Mouse (Mus musculus): ENCODE measurements around the gene Prdm10. TPM values are rescaled to one million over a fixed set of nuclear protein-coding genes. Genes with fewer than 3 reads are reported as not detected.
A peak's percentile ranks its signal among the peaks of the same experiment; 100 is the strongest.

Prdm10 gene
- polyA plus RNA-seq (2015; fragmentation: Nextera tagmentation; extraction: Ambion mirVana) = 6.4 and 7.3 TPM in 2 replicates

GRCm38 (mm10) chr9:31280366-31281010 lies at the start of gene Prdm10:
TSS of gene Prdm10 (plus strand) at chr9:31280538.
- Histone ChIP-seq H3K27ac (replicated peaks) (peak within 1 kb of the TSS; percentile 100), H3K27me3 (replicated peaks) (no peaks in the 10 kb centered on the region), H3K4me3 (replicated peaks) (peak within 1 kb of the TSS; percentile 83), H3K9me3 (replicated peaks) (no peaks in the 10 kb centered on the region), H3K36me3 (no peaks in the 10 kb centered on the region), H3K4me1 (peaks cover 25% of the 10 kb centered on the region), H3K4me2 (peak within 1 kb of the TSS; percentile 79), H3K9ac (replicated peaks) (peak within 1 kb of the TSS; percentile 96)
- peak; percentile 95 for ATAC-seq (ENCODE audit: low FRiP score)
- 0% methylated on average over 35 of the region's 45 CpGs for WGBS

GRCm38 (mm10) chr9:31235030-31235429 lies 45.3 kb upstream of the Prdm10 start:
- Histone ChIP-seq H3K36me3 (no peaks in the 10 kb centered on the region), H3K4me1 (peaks cover 18% of the 10 kb centered on the region), H3K4me2 (no peak overlapping the region), H3K27ac (replicated peaks) (no peak overlapping the region), H3K9ac (replicated peaks) (no peak overlapping the region), H3K4me3 (replicated peaks) (no peak overlapping the region), H3K27me3 (replicated peaks) (no peaks in the 10 kb centered on the region), H3K9me3 (replicated peaks) (no peaks in the 10 kb centered on the region)
- no peak for ATAC-seq (ENCODE audit: low FRiP score)
- 59% methylated on average over 4 of the region's 4 CpGs for WGBS

GRCm38 (mm10) chr9:31235489-31235888 lies 44.8 kb upstream of the Prdm10 start:
- Histone ChIP-seq H3K9me3 (replicated peaks) (no peaks in the 10 kb centered on the region), H3K27ac (replicated peaks) (no peak overlapping the region), H3K4me3 (replicated peaks) (no peak overlapping the region), H3K4me2 (no peak overlapping the region), H3K4me1 (peaks cover 18% of the 10 kb centered on the region), H3K36me3 (no peaks in the 10 kb centered on the region), H3K9ac (replicated peaks) (no peak overlapping the region), H3K27me3 (replicated peaks) (no peaks in the 10 kb centered on the region)
- no peak for ATAC-seq (ENCODE audit: low FRiP score)
- WGBS = 85% methylated on average over 9 of the region's 9 CpGs

- WGBS = 65% methylated on average over 5 of the region's 5 CpGs
- no peak overlapping the region for H3K4me3 ChIP-seq (replicated peaks)
Measured at GRCm38 (mm10) chr9:31236079-31236478, 44.3 kb upstream of the Prdm10 start.

GRCm38 (mm10) chr9:31238526-31238925 lies 41.8 kb upstream of the Prdm10 start:
- H3K27ac ChIP-seq (replicated peaks) = no peak overlapping the region
- no peak overlapping the region for H3K4me3 ChIP-seq (replicated peaks)
- H3K9ac ChIP-seq (replicated peaks) = no peak overlapping the region
- H3K4me1 ChIP-seq = peaks cover 7% of the 10 kb centered on the region
- no peak for ATAC-seq (ENCODE audit: low FRiP score)
- H3K9me3 ChIP-seq (replicated peaks) = no peaks in the 10 kb centered on the region
- H3K4me2 ChIP-seq = no peak overlapping the region
- H3K36me3 ChIP-seq = no peaks in the 10 kb centered on the region
- WGBS = 91% methylated on average over 2 of the region's 2 CpGs
- H3K27me3 ChIP-seq (replicated peaks) = no peaks in the 10 kb centered on the region

More at GRCm38 (mm10) chr9:31236079-31236478, 44.3 kb upstream of the Prdm10 start:
- H3K27me3 ChIP-seq (replicated peaks) = no peaks in the 10 kb centered on the region
- peaks cover 18% of the 10 kb centered on the region for H3K4me1 ChIP-seq
- H3K9ac ChIP-seq (replicated peaks) = no peak overlapping the region
- H3K4me2 ChIP-seq = no peak overlapping the region
- no peak for ATAC-seq (ENCODE audit: low FRiP score)
- H3K36me3 ChIP-seq = no peaks in the 10 kb centered on the region
- H3K9me3 ChIP-seq (replicated peaks) = no peaks in the 10 kb centered on the region
- H3K27ac ChIP-seq (replicated peaks) = no peak overlapping the region

- no peak overlapping the region for H3K4me3 ChIP-seq (replicated peaks)
- H3K9me3 ChIP-seq (replicated peaks) = no peaks in the 10 kb centered on the region
- H3K27me3 ChIP-seq (replicated peaks) = no peaks in the 10 kb centered on the region
- peaks cover 9% of the 10 kb centered on the region for H3K4me1 ChIP-seq
- H3K4me2 ChIP-seq = no peak overlapping the region
- no peak for ATAC-seq (ENCODE audit: low FRiP score)
- 94% methylated on average over 2 of the region's 2 CpGs for WGBS
- H3K36me3 ChIP-seq = no peaks in the 10 kb centered on the region
- no peak overlapping the region for H3K9ac ChIP-seq (replicated peaks)
- H3K27ac ChIP-seq (replicated peaks) = no peak overlapping the region
Measured at GRCm38 (mm10) chr9:31239551-31239950, 40.8 kb upstream of the Prdm10 start.

GRCm38 (mm10) chr9:31240522-31241207 lies 39.7 kb upstream of the Prdm10 start:
- H3K9me3 ChIP-seq (replicated peaks) = no peaks in the 10 kb centered on the region
- H3K9ac ChIP-seq (replicated peaks) = no peak overlapping the region
- no peaks in the 10 kb centered on the region for H3K27me3 ChIP-seq (replicated peaks)
- no peak overlapping the region for H3K27ac ChIP-seq (replicated peaks)
- WGBS = 91% methylated on average over 8 of the region's 8 CpGs
- ATAC-seq (ENCODE audit: low FRiP score) = no peak
- H3K36me3 ChIP-seq = no peaks in the 10 kb centered on the region
- H3K4me2 ChIP-seq = no peak overlapping the region
- no peak overlapping the region for H3K4me3 ChIP-seq (replicated peaks)
- H3K4me1 ChIP-seq = peaks cover 7% of the 10 kb centered on the region

GRCm38 (mm10) chr9:31241208-31241699 lies 39.1 kb upstream of the Prdm10 start:
- Histone ChIP-seq H3K9me3 (replicated peaks) (no peaks in the 10 kb centered on the region), H3K27me3 (replicated peaks) (no peaks in the 10 kb centered on the region), H3K4me2 (no peak overlapping the region), H3K9ac (replicated peaks) (no peak overlapping the region), H3K4me1 (peaks cover 7% of the 10 kb centered on the region), H3K36me3 (no peaks in the 10 kb centered on the region), H3K27ac (replicated peaks) (no peak overlapping the region), H3K4me3 (replicated peaks) (no peak overlapping the region)
- ATAC-seq (ENCODE audit: low FRiP score) = no peak
- WGBS = 86% methylated on average over 7 of the region's 7 CpGs

- Histone ChIP-seq H3K27me3 (replicated peaks) (no peaks in the 10 kb centered on the region), H3K36me3 (no peaks in the 10 kb centered on the region), H3K9ac (replicated peaks) (no peak overlapping the region), H3K9me3 (replicated peaks) (no peaks in the 10 kb centered on the region), H3K4me2 (no peak overlapping the region), H3K4me3 (replicated peaks) (no peak overlapping the region), H3K27ac (replicated peaks) (no peak overlapping the region), H3K4me1 (peaks cover 9% of the 10 kb centered on the region)
- WGBS = 69% methylated on average over 18 of the region's 18 CpGs
- ATAC-seq (ENCODE audit: low FRiP score) = no peak
Measured at GRCm38 (mm10) chr9:31243306-31243938, 36.9 kb upstream of the Prdm10 start.

GRCm38 (mm10) chr9:31243939-31244333 lies 36.4 kb upstream of the Prdm10 start:
- no peak for ATAC-seq (ENCODE audit: low FRiP score)
- Histone ChIP-seq H3K27me3 (replicated peaks) (no peaks in the 10 kb centered on the region), H3K4me3 (replicated peaks) (no peak overlapping the region), H3K9ac (replicated peaks) (no peak overlapping the region), H3K4me1 (peaks cover 9% of the 10 kb centered on the region), H3K27ac (replicated peaks) (no peak overlapping the region), H3K4me2 (no peak overlapping the region), H3K36me3 (no peaks in the 10 kb centered on the region), H3K9me3 (replicated peaks) (no peaks in the 10 kb centered on the region)
- 66% methylated on average over 5 of the region's 5 CpGs for WGBS

- no peak overlapping the region for H3K27ac ChIP-seq (replicated peaks)
- H3K9ac ChIP-seq (replicated peaks) = no peak overlapping the region
- H3K4me2 ChIP-seq = no peak overlapping the region
- no peak overlapping the region for H3K4me3 ChIP-seq (replicated peaks)
- H3K4me1 ChIP-seq = peaks cover 9% of the 10 kb centered on the region
- 82% methylated on average over 6 of the region's 6 CpGs for WGBS
- no peaks in the 10 kb centered on the region for H3K36me3 ChIP-seq
- H3K9me3 ChIP-seq (replicated peaks) = no peaks in the 10 kb centered on the region
- H3K27me3 ChIP-seq (replicated peaks) = no peaks in the 10 kb centered on the region
- no peak for ATAC-seq (ENCODE audit: low FRiP score)
Measured at GRCm38 (mm10) chr9:31245006-31245405, 35.3 kb upstream of the Prdm10 start.

- H3K9ac ChIP-seq (replicated peaks) = no peak overlapping the region
- no peaks in the 10 kb centered on the region for H3K9me3 ChIP-seq (replicated peaks)
- H3K36me3 ChIP-seq = no peaks in the 10 kb centered on the region
- H3K4me2 ChIP-seq = no peak overlapping the region
- peaks cover 9% of the 10 kb centered on the region for H3K4me1 ChIP-seq
- no peak for ATAC-seq (ENCODE audit: low FRiP score)
- WGBS = 50% methylated on average over 6 of the region's 6 CpGs
- H3K27me3 ChIP-seq (replicated peaks) = no peaks in the 10 kb centered on the region
- H3K4me3 ChIP-seq (replicated peaks) = no peak overlapping the region
- no peak overlapping the region for H3K27ac ChIP-seq (replicated peaks)
Measured at GRCm38 (mm10) chr9:31246421-31246820, 33.9 kb upstream of the Prdm10 start.

Data from neural tube, embryonic 15.5 days (tissue).